Mouse (Mus musculus): ENCODE measurements around the gene Gpr1.
"Not testable (repeated sequence)": the region's sequence is repeated elsewhere in the genome, so short reads cannot be mapped to it uniquely, and the experiment has no call there.

Gpr1 gene

GRCm38 (mm10) chr1:63219277-63219676 is 4.9 kb upstream of the Gpr1 start:
- no peak for DNase-seq (ENCODE audit: low read depth)

GRCm38 (mm10) chr1:63214631-63215030 is 288 bp upstream of the Gpr1 start:
- DNase-seq (ENCODE audit: low read depth): no peak

- DNase-seq (ENCODE audit: low read depth): no peak
Observed at GRCm38 (mm10) chr1:63213478-63214270, 669 bp downstream of the Gpr1 start.

- DNase-seq (ENCODE audit: low read depth): no peak
Observed at GRCm38 (mm10) chr1:63209861-63210529, 4.3 kb downstream of the Gpr1 start.

GRCm38 (mm10) chr1:63207607-63208006 is 6.7 kb downstream of the Gpr1 start:
- no peak for DNase-seq (ENCODE audit: low read depth)

GRCm38 (mm10) chr1:63204660-63205394 is 9.5 kb downstream of the Gpr1 start:
- DNase-seq (ENCODE audit: low read depth): no peak

GRCm38 (mm10) chr1:63203950-63204659 is 10.2 kb downstream of the Gpr1 start:
- peak; percentile 3 for DNase-seq (ENCODE audit: low read depth)

- DNase-seq (ENCODE audit: low read depth): no peak
Observed at GRCm38 (mm10) chr1:63203471-63203870, 10.9 kb downstream of the Gpr1 start.

GRCm38 (mm10) chr1:63201672-63202071 is 12.7 kb downstream of the Gpr1 start:
- DNase-seq (ENCODE audit: low read depth): no peak

- no peak for DNase-seq (ENCODE audit: low read depth)
Observed at GRCm38 (mm10) chr1:63200322-63200721, 14.0 kb downstream of the Gpr1 start.

- DNase-seq (ENCODE audit: low read depth): no peak
Observed at GRCm38 (mm10) chr1:63199387-63199786, 15.0 kb downstream of the Gpr1 start.

- DNase-seq (ENCODE audit: low read depth): no peak
Observed at GRCm38 (mm10) chr1:63195848-63196512, 18.4 kb downstream of the Gpr1 start.

- DNase-seq (ENCODE audit: low read depth): no peak
Observed at GRCm38 (mm10) chr1:63192306-63193065, 21.9 kb downstream of the Gpr1 start.

- DNase-seq (ENCODE audit: low read depth): no peak
Observed at GRCm38 (mm10) chr1:63190851-63191250, 23.5 kb downstream of the Gpr1 start.

- DNase-seq (ENCODE audit: low read depth): no peak
Observed at GRCm38 (mm10) chr1:63188536-63188935, 25.8 kb downstream of the Gpr1 start.

- not testable (repeated sequence) for DNase-seq (ENCODE audit: low read depth)
Observed at GRCm38 (mm10) chr1:63185430-63185829, 28.9 kb downstream of the Gpr1 start.

GRCm38 (mm10) chr1:63182636-63183270 is 31.6 kb downstream of the Gpr1 start:
- peak; percentile 46 for DNase-seq (ENCODE audit: low read depth)

- DNase-seq (ENCODE audit: low read depth): no peak
Observed at GRCm38 (mm10) chr1:63182212-63182611, 32.1 kb downstream of the Gpr1 start.

GRCm38 (mm10) chr1:63181480-63181879 is 32.9 kb downstream of the Gpr1 start:
- DNase-seq (ENCODE audit: low read depth): no peak

GRCm38 (mm10) chr1:63181019-63181418 is 33.3 kb downstream of the Gpr1 start:
- peak; percentile 97 for DNase-seq (ENCODE audit: low read depth)
